Mouse (Mus musculus) stomach, postnatal 0 days (tissue): ENCODE measurements at regions not wholly inside any gene's neighbourhood (a gene's known extent, or its start where the extent isn't known, plus 50 kb on each side); places are given as distances from the start of the nearest gene placed in this dataset.

Source experiments
- CTCF ChIP-seq: IDR thresholded peaks from 2 replicates; pipeline ENCODE4 v1.5.1; 2016; ENCODE audit warnings: antibody characterized with exemption, low read depth, mild to moderate bottlenecking, moderate library complexity
- EP300 ChIP-seq: optimal IDR thresholded peaks from 2 replicates; pipeline ENCODE3; 2016; ENCODE audit warnings: antibody characterized with exemption

DNA sequence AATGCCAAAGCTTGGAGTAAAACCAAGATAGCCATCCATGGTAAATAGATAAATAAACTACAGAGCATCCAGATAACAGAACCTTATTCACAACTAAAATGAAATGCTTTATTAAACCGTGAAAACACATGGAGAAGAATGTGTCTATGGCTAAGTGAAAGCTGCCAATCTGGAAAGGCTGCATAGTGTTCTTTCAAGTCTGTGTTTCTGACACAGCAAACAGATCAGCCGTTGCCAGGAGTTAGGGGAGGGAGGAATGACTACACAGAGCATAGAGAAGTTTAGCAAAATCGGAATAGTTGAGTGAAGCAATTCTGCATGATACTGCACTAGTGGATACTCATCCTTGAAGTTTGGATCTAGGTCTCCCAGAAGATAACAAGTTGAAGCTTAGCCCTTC lies 633.8 kb upstream of the Mms22l start:
- TF ChIP-seq CTCF (no peak), EP300 (no peak)
